Mouse (Mus musculus) liver, embryonic 14.5 days (tissue): ENCODE results near the gene Dlg2. TPM values are rescaled to one million over a fixed set of nuclear protein-coding genes. Genes with fewer than 3 reads are reported as not detected.

ENCODE experiments used
- ATAC-seq: fragments of 200-750 bp; cut with Nextera tagmentation; 2 replicates; pipeline ENCODE4 v1.8.0; 2017; ENCODE audit warnings: moderate number of reproducible peaks, mild to moderate bottlenecking, moderate library complexity; ENCODE audit not compliant: insufficient read depth
- DNase-seq, 3 experiments: peaks; one replicate each; pipeline ENCODE4 v3.0.0-alpha.2; 2012 to 2013; ENCODE audit warnings: low read depth in 3 of 3, low spot score in 3 of 3
- H3K27ac ChIP-seq: fragments of 300-500 bp; sonication (generic); 2 replicates; pipeline ENCODE4 v1.5.1; 2014; ENCODE audit warnings: moderate library complexity, mild to moderate bottlenecking, control low read depth, inconsistent platforms
- H3K27me3 ChIP-seq: fragments of 300-500 bp; sonication (generic); 2 replicates; pipeline ENCODE4 v1.6.1; 2014; ENCODE audit warnings: mild to moderate bottlenecking, low read length, moderate library complexity; ENCODE audit not compliant: control insufficient read depth, insufficient read depth
- H3K36me3 ChIP-seq: fragments of 300-500 bp; sonication (generic); replicated peaks from 2 replicates; pipeline ENCODE4 v1.6.1; 2014; ENCODE audit warnings: low read depth; ENCODE audit not compliant: control insufficient read depth, insufficient read depth
- H3K4me1 ChIP-seq, 2 experiments: fragments of 200-500 bp in 1 of 2; fragments of 300-500 bp in 1 of 2; sonication (generic) in 1 of 2; replicated peaks; 2 replicates each; pipeline ENCODE4 v1.6.1; 2012 to 2014; ENCODE audit warnings: antibody characterized with exemption in 1 of 2, inconsistent platforms in 1 of 2, low read length in 1 of 2; ENCODE audit not compliant: control insufficient read depth in 2 of 2, insufficient read depth in 2 of 2
- H3K4me2 ChIP-seq: fragments of 300-500 bp; sonication (generic); 2 replicates; pipeline ENCODE4 v1.6.1; 2014; ENCODE audit warnings: low read depth, mild to moderate bottlenecking, control low read depth, moderate library complexity
- H3K4me3 ChIP-seq, 2 experiments: fragments of 200-500 bp in 1 of 2; fragments of 300-500 bp in 1 of 2; sonication (generic) in 1 of 2; 2 replicates each; pipeline ENCODE4 v1.5.1; 2012 to 2014; ENCODE audit warnings: low read depth in 2 of 2, low read length in 2 of 2, mild to moderate bottlenecking in 2 of 2, control low read depth in 1 of 2, inconsistent platforms in 1 of 2, moderate library complexity in 1 of 2; ENCODE audit not compliant: insufficient read depth in 1 of 2
- H3K9ac ChIP-seq: fragments of 300-500 bp; sonication (generic); replicated peaks from 2 replicates; pipeline ENCODE4 v1.6.1; 2014; ENCODE audit warnings: mild to moderate bottlenecking, control low read depth, moderate library complexity
- H3K9me3 ChIP-seq: fragments of 300-500 bp; sonication (generic); 2 replicates; pipeline ENCODE4 v1.6.1; 2016; ENCODE audit warnings: low read length, mixed read lengths; ENCODE audit not compliant: control insufficient read depth
- CTCF ChIP-seq: IDR thresholded peaks from 2 replicates; pipeline ENCODE4 v1.5.1; 2016; ENCODE audit warnings: antibody characterized with exemption, low read depth, control low read depth
- EP300 ChIP-seq: IDR thresholded peaks from 2 replicates; pipeline ENCODE4 v1.6.1; 2016; ENCODE audit warnings: antibody characterized with exemption, low read depth
- WGBS: fragments of 180-500 bp; shearing (Covaris S2); extraction: QIAGEN DNeasy Blood & Tissue Kit; methylation state at CpG from one replicate; pipeline ENCODE4 v1.1.7; 2014; ENCODE audit not compliant: insufficient replicate concordance; 5-methylcytosine and 5-hydroxymethylcytosine counted together
- polyA plus RNA-seq, 2 experiments: library from polyadenylated mRNA; depleted of rRNA in 1 of 2; stranded (reverse) in 1 of 2; unstranded in 1 of 2; fragments of >200 nt; fragmentation: Nextera tagmentation in 1 of 2; extraction: Ambion mirVana in 1 of 2; gene quantifications; 2 replicates each; pipeline versions ENCODE4 v1.2.1 to v1.2.3; 2012 to 2014

Gene Dlg2
- polyA plus RNA-seq, 2 experiments: 0.33 to 0.44 TPM

GRCm38 (mm10) chr7:92483346-92483745, 2006.9 kb downstream of the Dlg2 start:
- no peak for ATAC-seq
- no peak overlapping the region for H3K9ac ChIP-seq
- no peak for TF ChIP-seq CTCF
- TF ChIP-seq EP300: no peak

GRCm38 (mm10) chr7:92485881-92486710, 2009.6 kb downstream of the Dlg2 start:
- no peak for ATAC-seq
- Histone ChIP-seq H3K9me3 (no peaks in the 10 kb centered on the region), H3K9ac (no peak overlapping the region), H3K36me3 (no peaks in the 10 kb centered on the region), H3K4me2 (no peak overlapping the region), H3K4me1 (no peaks in the 10 kb centered on the region), H3K27ac (no peak overlapping the region), H3K4me3 (no peak overlapping the region), H3K27me3 (no peaks in the 10 kb centered on the region)
- TF ChIP-seq EP300 (no peak), CTCF (no peak)
- WGBS: 40% methylated on average over 3 of the region's 3 CpGs
- no peak for DNase-seq

More at GRCm38 (mm10) chr7:92483346-92483745, 2006.9 kb downstream of the Dlg2 start:
- 49% methylated on average over 3 of the region's 3 CpGs for WGBS
- Histone ChIP-seq H3K4me1 (no peaks in the 10 kb centered on the region), H3K36me3 (no peaks in the 10 kb centered on the region), H3K27me3 (no peaks in the 10 kb centered on the region), H3K4me3 (no peak overlapping the region), H3K27ac (no peak overlapping the region), H3K9me3 (no peaks in the 10 kb centered on the region), H3K4me2 (no peak overlapping the region)
- no peak for DNase-seq

- no peak overlapping the region for H3K27ac ChIP-seq
- TF ChIP-seq CTCF (no peak), EP300 (no peak)
- WGBS: 83% methylated on average over 4 of the region's 4 CpGs
These were observed 2010.4 kb downstream of the Dlg2 start for GRCm38 (mm10) chr7:92486878-92487277.

GRCm38 (mm10) chr7:92492262-92492661, 2015.8 kb downstream of the Dlg2 start:
- H3K4me2 ChIP-seq: no peak overlapping the region
- H3K27ac ChIP-seq: no peak overlapping the region
- WGBS: 80% methylated on average over 1 of the region's 1 CpGs
- H3K36me3 ChIP-seq: no peaks in the 10 kb centered on the region
- no peak for DNase-seq
- TF ChIP-seq CTCF: no peak
- TF ChIP-seq EP300: no peak
- H3K4me3 ChIP-seq: no peak overlapping the region
- H3K4me1 ChIP-seq: no peaks in the 10 kb centered on the region
- no peak overlapping the region for H3K9ac ChIP-seq
- no peaks in the 10 kb centered on the region for H3K27me3 ChIP-seq
- H3K9me3 ChIP-seq: no peaks in the 10 kb centered on the region
- no peak for ATAC-seq

More at GRCm38 (mm10) chr7:92486878-92487277, 2010.4 kb downstream of the Dlg2 start:
- H3K4me1 ChIP-seq: no peaks in the 10 kb centered on the region
- no peak for DNase-seq
- ATAC-seq: no peak
- no peak overlapping the region for H3K4me3 ChIP-seq
- H3K9ac ChIP-seq: no peak overlapping the region
- no peaks in the 10 kb centered on the region for H3K36me3 ChIP-seq
- H3K27me3 ChIP-seq: no peaks in the 10 kb centered on the region
- no peaks in the 10 kb centered on the region for H3K9me3 ChIP-seq
- no peak overlapping the region for H3K4me2 ChIP-seq

- no peak for TF ChIP-seq CTCF
- TF ChIP-seq EP300: no peak
- whole genome bisulfite sequencing: 43% methylated on average over 2 of the region's 2 CpGs
- H3K27ac ChIP-seq: no peak overlapping the region
- H3K4me1 ChIP-seq: no peaks in the 10 kb centered on the region
- no peaks in the 10 kb centered on the region for H3K27me3 ChIP-seq
- H3K36me3 ChIP-seq: no peaks in the 10 kb centered on the region
- H3K9ac ChIP-seq: no peak overlapping the region
- H3K9me3 ChIP-seq: no peaks in the 10 kb centered on the region
- no peak overlapping the region for H3K4me2 ChIP-seq
- DNase-seq (no peak), ATAC-seq (no peak)
- H3K4me3 ChIP-seq: no peak overlapping the region
These were observed 2017.0 kb downstream of the Dlg2 start for GRCm38 (mm10) chr7:92493521-92493920.

Other genes starting within 250 kb of the Dlg2 start
- not detected in 2 replicates for gene Ccdc83, start 210.9 kb upstream of the Dlg2 start, polyA plus RNA-seq (2012; rRNA removed)
- not detected in 2 replicates for gene Ccdc83, start 210.9 kb upstream of the Dlg2 start, polyA plus RNA-seq (2014; fragmentation: Nextera tagmentation; extraction: Ambion mirVana)
- 0.38 and 0.45 TPM in 2 replicates for gene Sytl2, start 174.4 kb upstream of the Dlg2 start, polyA plus RNA-seq (2012; rRNA removed)
- gene Sytl2, start 174.4 kb upstream of the Dlg2 start, polyA plus RNA-seq (2014; fragmentation: Nextera tagmentation; extraction: Ambion mirVana): 0.38 and 0.64 TPM in 2 replicates
- 0.04 and 0.13 TPM in 2 replicates for gene Ccdc89, start 50.1 kb upstream of the Dlg2 start, polyA plus RNA-seq (2012; rRNA removed)
- not detected in 2 replicates for gene Ccdc89, start 50.1 kb upstream of the Dlg2 start, polyA plus RNA-seq (2014; fragmentation: Nextera tagmentation; extraction: Ambion mirVana)
- 25.2 and 37.8 TPM in 2 replicates for gene Crebzf, start 33.9 kb upstream of the Dlg2 start, polyA plus RNA-seq (2012; rRNA removed)
- gene Crebzf, start 33.9 kb upstream of the Dlg2 start, polyA plus RNA-seq (2014; fragmentation: Nextera tagmentation; extraction: Ambion mirVana): 15.1 and 16.2 TPM in 2 replicates
- 13.3 and 17.0 TPM in 2 replicates for gene Tmem126a, start 19.4 kb upstream of the Dlg2 start, polyA plus RNA-seq (2012; rRNA removed)
- gene Tmem126a, start 19.4 kb upstream of the Dlg2 start, polyA plus RNA-seq (2014; fragmentation: Nextera tagmentation; extraction: Ambion mirVana): 45.9 and 47.7 TPM in 2 replicates
- 3.3 and 5.6 TPM in 2 replicates for gene Tmem126b, start 671 bp upstream of the Dlg2 start, polyA plus RNA-seq (2012; rRNA removed)
- 11.2 and 11.8 TPM in 2 replicates for gene Tmem126b, start 671 bp upstream of the Dlg2 start, polyA plus RNA-seq (2014; fragmentation: Nextera tagmentation; extraction: Ambion mirVana)